Mouse (Mus musculus): ENCODE results near the gene Hpcal1. TPM values are rescaled to one million over a fixed set of nuclear protein-coding genes. Genes with fewer than 3 reads are reported as not detected.
A peak's percentile ranks its signal among the peaks of the same experiment; 100 is the strongest.

Hpcal1 gene
- polyA plus RNA-seq, 1 experiment from 2014 or later = 20.3 TPM

DNA sequence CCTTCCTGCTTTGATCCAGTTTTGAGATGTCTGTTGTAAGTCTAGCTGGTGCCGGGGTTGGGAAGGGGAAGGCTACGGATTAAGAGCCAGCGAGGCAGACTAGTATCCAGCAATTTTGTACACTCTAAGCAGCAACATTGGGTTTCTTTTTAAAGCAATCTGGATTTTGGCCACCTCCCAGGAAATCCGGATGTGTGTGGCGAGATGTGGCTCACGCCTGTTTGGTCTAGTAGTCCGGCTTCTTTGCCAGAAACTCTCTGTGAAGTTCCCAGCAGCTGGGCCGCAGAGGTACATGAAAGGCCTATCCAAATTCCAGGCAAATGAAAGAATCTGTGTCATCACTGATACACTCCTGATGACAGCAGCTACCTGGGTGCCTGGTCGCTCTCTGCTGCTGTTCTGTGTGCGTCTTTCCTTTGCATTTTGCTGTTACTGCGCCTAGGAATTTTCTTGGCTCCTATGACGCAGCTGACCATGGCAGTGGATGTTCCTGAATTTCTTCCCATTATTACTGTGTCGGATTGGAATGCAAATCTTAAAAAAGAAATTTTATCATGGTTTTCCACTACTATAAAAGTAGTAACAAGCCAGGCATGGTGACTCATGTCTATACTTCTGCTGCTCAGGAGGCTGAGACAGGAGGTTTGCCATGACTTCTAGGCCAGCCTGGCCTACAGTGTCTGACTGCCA, 38.7 kb downstream of the Hpcal1 start:
- Histone ChIP-seq H3K27me3 (no peaks in the 10 kb centered on the region), H3K36me3 (replicated peaks) (no peaks in the 10 kb centered on the region), H3K9ac (no peak overlapping the region), H3K4me3 (replicated peaks) (no peak overlapping the region), H3K9me3 (replicated peaks) (no peaks in the 10 kb centered on the region), H3K4me2 (no peak overlapping the region), H3K4me1 (replicated peaks) (peaks cover 58% of the 10 kb centered on the region), H3K27ac (replicated peaks) (no peak overlapping the region)
- WGBS (ENCODE audit: insufficient replicate concordance) = 80% methylated on average over 13 of the region's 13 CpGs
- no peak for ATAC-seq (ENCODE audit: insufficient read depth)

DNA sequence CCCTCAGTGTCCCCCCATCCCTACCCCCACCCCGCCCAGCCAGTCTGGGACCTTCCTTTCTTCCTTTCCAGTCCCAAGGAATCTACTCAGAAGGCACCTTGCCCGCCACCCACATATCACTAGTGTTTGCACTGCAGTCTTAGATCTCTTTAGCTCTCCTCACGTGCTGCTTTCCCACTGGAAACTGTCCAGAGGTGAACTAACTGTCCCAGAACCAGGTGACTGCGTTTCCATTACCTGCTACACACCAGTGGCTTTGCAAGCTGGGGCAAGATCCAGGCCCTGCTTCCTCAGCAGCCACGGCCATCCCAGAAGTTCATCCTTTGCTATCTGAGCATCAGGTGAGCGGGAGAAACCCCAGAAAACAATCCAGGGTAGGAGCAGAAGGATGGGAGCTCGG, 41.4 kb downstream of the Hpcal1 start:
- H3K27ac ChIP-seq (replicated peaks) = no peak overlapping the region
- ATAC-seq (ENCODE audit: insufficient read depth) = no peak
- H3K4me1 ChIP-seq (replicated peaks) = peaks cover 46% of the 10 kb centered on the region
- H3K9ac ChIP-seq = no peak overlapping the region
- H3K4me2 ChIP-seq = no peak overlapping the region
- no peak overlapping the region for H3K4me3 ChIP-seq (replicated peaks)
- 61% methylated on average over 7 of the region's 7 CpGs for WGBS (ENCODE audit: insufficient replicate concordance)
- H3K9me3 ChIP-seq (replicated peaks) = no peaks in the 10 kb centered on the region
- H3K36me3 ChIP-seq (replicated peaks) = no peaks in the 10 kb centered on the region
- H3K27me3 ChIP-seq = no peaks in the 10 kb centered on the region

DNA sequence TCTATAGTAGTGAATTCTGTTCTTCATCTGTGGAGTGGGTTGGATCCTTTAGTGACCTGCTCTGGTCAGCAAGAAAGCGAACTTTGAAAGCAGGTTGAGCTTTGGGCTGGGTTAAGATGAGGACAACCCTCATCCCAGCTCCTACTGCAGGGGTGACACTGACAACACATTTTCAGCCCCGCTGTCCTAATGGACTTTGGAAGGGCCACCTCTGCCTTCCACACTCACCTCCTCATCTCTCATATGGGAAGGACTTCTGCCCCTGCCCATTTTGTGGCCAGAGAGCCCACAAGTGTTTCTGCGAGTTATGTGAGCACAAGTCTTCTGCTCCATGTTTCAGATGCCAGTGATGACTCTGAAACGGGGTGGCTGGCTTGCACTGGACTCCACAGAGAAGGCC, 41.9 kb downstream of the Hpcal1 start:
- 66% methylated on average over 4 of the region's 4 CpGs for WGBS (ENCODE audit: insufficient replicate concordance)
- Histone ChIP-seq H3K36me3 (replicated peaks) (no peaks in the 10 kb centered on the region), H3K9ac (no peak overlapping the region), H3K27me3 (no peaks in the 10 kb centered on the region), H3K4me2 (no peak overlapping the region), H3K4me1 (replicated peaks) (peaks cover 45% of the 10 kb centered on the region), H3K4me3 (replicated peaks) (no peak overlapping the region), H3K27ac (replicated peaks) (no peak overlapping the region), H3K9me3 (replicated peaks) (no peaks in the 10 kb centered on the region)
- ATAC-seq (ENCODE audit: insufficient read depth) = no peak

DNA sequence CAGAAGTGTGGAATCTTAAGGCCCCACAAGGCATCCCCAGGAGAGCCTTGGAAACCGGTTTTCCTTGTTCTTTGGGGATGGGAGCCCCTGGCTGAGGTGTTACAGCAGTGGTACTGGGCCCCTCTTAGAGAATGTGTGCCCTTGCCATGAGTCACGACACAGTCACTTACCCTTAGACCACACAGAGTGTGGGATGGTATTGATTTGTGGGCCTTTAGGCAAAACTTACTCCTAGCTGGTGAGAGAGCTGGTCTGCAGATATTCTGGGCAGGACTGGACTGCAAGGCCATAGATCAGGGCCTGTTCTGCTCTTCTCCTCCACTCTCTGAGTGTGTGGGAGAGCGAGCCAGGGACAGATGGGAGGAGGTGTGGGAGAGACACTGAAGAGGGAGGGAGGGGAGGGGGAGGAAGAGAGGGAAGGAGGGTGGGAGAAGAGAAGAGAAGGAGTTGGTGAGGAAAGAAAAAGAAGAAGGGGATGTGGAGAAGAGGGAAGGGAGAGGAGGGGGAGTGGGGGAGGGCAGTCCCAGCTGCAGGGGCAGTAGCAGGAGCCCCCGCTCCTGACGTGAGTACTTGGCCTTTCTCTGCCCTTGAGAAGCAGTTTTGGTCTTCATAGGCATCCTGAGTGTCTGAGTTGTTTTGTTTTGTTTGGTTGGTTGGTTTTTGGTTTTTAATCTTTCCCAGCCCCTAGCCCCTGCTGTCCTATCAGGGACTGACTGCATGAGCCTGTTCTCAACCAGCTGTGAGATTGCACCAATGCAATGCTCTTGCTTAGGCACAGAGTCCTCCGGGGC, 42.7 kb downstream of the Hpcal1 start:
- no peaks in the 10 kb centered on the region for H3K27me3 ChIP-seq
- H3K27ac ChIP-seq (replicated peaks) = no peak overlapping the region
- H3K9me3 ChIP-seq (replicated peaks) = no peaks in the 10 kb centered on the region
- H3K4me3 ChIP-seq (replicated peaks) = no peak overlapping the region
- H3K9ac ChIP-seq = no peak overlapping the region
- WGBS (ENCODE audit: insufficient replicate concordance) = 42% methylated on average over 6 of the region's 6 CpGs
- no peak overlapping the region for H3K4me2 ChIP-seq
- no peak for ATAC-seq (ENCODE audit: insufficient read depth)
- H3K36me3 ChIP-seq (replicated peaks) = no peaks in the 10 kb centered on the region
- H3K4me1 ChIP-seq (replicated peaks) = peaks cover 41% of the 10 kb centered on the region

DNA sequence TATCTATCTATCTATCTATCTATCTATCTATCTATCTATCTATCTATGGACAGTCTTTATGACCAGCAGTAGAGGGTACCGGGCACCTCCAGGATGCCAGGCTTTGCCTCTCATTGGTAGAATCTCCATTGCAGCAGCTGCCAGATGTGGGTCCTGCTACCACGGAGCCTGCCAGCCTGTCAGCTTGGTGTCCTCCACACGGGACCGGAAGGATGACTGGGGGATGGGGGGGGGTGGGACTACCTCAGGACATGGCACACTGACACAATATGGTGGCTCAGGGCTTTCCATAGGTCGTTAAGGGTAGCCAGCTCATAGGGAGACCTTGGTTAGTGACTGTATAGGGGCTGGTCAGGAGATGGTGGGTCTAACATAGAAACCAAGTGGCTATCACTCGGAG, 45.7 kb downstream of the Hpcal1 start:
- Histone ChIP-seq H3K27me3 (no peaks in the 10 kb centered on the region), H3K9me3 (replicated peaks) (no peaks in the 10 kb centered on the region), H3K9ac (no peak overlapping the region), H3K4me2 (no peak overlapping the region), H3K27ac (replicated peaks) (no peak overlapping the region), H3K4me3 (replicated peaks) (no peak overlapping the region), H3K4me1 (replicated peaks) (peaks cover 57% of the 10 kb centered on the region), H3K36me3 (replicated peaks) (no peaks in the 10 kb centered on the region)
- ATAC-seq (ENCODE audit: insufficient read depth) = no peak
- 59% methylated on average over 6 of the region's 6 CpGs for WGBS (ENCODE audit: insufficient replicate concordance)

DNA sequence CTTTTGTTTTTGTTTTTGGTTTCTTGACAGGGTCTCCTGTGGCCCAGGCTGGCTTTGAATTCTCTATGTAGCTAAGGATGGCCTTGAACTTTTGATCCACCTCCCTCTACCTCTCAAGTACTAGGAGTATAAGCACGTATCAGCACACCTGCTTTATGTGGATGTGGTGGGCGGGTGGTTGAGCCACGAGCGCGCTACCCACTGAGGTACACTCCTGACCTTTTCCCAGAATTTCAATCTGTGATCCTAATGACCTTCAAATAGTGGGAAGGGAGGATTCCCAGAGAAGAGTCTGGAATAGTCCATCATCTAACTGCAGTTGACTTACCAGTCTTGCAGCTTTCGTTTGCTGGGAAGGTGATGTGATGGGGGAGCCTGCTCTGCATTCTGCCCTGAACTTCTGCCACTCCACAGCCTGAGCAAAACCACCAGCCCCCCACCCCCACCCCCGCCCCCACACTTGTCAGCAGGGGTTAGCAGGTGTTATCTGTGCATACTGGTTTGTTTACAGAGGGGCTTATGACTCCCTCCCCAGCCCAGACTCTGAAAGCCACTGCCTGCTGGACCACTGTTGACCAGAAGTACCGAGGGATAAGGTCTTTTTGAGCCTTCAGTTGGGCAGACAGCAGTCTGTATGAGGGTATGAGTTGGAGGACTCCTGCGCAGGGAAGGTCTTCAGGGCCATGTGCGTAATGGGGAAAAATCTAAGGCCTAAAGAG, 46.4 kb downstream of the Hpcal1 start:
- H3K27ac ChIP-seq (replicated peaks) = no peak overlapping the region
- ATAC-seq (ENCODE audit: insufficient read depth) = no peak
- WGBS (ENCODE audit: insufficient replicate concordance) = 58% methylated on average over 10 of the region's 10 CpGs

DNA sequence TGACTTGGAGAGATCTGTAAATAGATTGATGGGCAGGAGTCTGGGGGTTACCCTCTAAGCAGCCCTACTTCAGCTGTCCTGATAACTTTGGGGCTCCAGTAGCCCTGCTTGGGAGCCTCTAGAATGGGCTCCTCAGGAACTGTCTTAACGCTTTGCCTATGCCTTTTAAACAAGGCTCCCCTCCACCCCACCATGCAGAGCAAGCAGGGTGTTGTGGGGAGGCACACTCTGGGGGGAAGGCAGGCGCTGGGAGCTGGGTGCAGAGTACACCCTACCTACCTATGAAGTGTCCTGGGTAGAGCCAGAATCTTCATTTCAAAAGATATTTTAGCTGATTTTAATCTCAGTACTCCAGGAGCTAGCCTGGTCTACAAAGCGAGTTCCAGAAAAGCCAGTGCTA, 47.2 kb downstream of the Hpcal1 start:
- no peak overlapping the region for H3K4me2 ChIP-seq
- H3K4me3 ChIP-seq (replicated peaks) = no peak overlapping the region
- no peaks in the 10 kb centered on the region for H3K27me3 ChIP-seq
- H3K36me3 ChIP-seq (replicated peaks) = no peaks in the 10 kb centered on the region
- H3K9me3 ChIP-seq (replicated peaks) = no peaks in the 10 kb centered on the region
- no peak overlapping the region for H3K27ac ChIP-seq (replicated peaks)
- no peak overlapping the region for H3K9ac ChIP-seq
- no peak for ATAC-seq (ENCODE audit: insufficient read depth)
- H3K4me1 ChIP-seq (replicated peaks) = peaks cover 65% of the 10 kb centered on the region
- 54% methylated on average over 3 of the region's 3 CpGs for WGBS (ENCODE audit: insufficient replicate concordance)

More for the DNA sequence above, 46.4 kb downstream of the Hpcal1 start:
- Histone ChIP-seq H3K27me3 (no peaks in the 10 kb centered on the region), H3K4me3 (replicated peaks) (no peak overlapping the region), H3K9me3 (replicated peaks) (no peaks in the 10 kb centered on the region), H3K9ac (no peak overlapping the region), H3K4me1 (replicated peaks) (peaks cover 64% of the 10 kb centered on the region), H3K36me3 (replicated peaks) (no peaks in the 10 kb centered on the region), H3K4me2 (no peak overlapping the region)

DNA sequence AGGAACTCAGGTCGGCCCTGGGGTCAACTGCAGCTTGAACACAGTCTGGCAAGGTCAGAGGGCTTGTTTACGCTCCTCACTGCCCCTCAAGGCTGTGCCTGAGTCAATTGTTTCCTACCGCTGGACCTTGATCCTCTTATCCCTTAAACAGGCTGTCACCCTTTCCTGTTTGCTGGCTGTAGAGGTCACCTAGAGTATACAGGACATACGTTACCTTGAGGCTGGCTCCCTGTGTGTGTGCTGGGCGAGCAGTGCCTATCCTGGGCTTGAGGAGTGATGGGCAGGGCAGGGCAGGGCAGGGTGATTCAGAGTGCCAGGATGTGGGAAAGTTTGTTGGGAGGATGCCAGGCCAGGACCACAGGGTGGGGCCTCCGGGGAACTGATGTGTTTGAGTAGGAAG, 47.8 kb downstream of the Hpcal1 start:
- Histone ChIP-seq H3K27me3 (no peaks in the 10 kb centered on the region), H3K36me3 (replicated peaks) (no peaks in the 10 kb centered on the region), H3K4me1 (replicated peaks) (peaks cover 61% of the 10 kb centered on the region), H3K9ac (no peak overlapping the region), H3K4me2 (no peak overlapping the region), H3K9me3 (replicated peaks) (no peaks in the 10 kb centered on the region), H3K4me3 (replicated peaks) (no peak overlapping the region), H3K27ac (replicated peaks) (peak overlapping the region; percentile 41; the same call in 1 of the 2 replicates)
- ATAC-seq (ENCODE audit: insufficient read depth) = peak; percentile 69
- WGBS (ENCODE audit: insufficient replicate concordance) = 50% methylated on average over 6 of the region's 6 CpGs

DNA sequence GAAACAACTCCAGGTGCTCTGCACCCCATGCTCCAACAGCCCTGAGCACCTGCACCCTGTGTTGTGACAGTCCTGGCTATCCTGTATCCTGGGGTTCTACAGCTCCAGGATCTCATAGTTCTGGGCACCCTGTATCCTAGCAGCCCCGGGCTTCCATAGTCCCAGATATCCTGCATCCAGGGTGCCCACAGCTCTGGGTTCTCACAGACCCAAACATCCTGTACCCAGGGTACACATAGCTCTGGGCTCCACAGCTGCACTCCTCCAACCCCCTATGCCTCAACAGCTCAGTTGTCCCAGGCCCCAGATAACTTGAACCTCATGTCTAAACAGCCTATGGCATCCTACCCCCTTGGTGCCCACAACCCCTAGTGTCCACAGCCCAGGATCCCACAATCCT, 49.6 kb downstream of the Hpcal1 start:
- H3K4me3 ChIP-seq (replicated peaks) = no peak overlapping the region
- H3K9ac ChIP-seq = no peak overlapping the region
- no peaks in the 10 kb centered on the region for H3K36me3 ChIP-seq (replicated peaks)
- H3K27ac ChIP-seq (replicated peaks) = no peak overlapping the region
- 59% methylated on average over 1 of the region's 1 CpGs for WGBS (ENCODE audit: insufficient replicate concordance)
- H3K9me3 ChIP-seq (replicated peaks) = no peaks in the 10 kb centered on the region
- H3K27me3 ChIP-seq = no peaks in the 10 kb centered on the region
- peaks cover 47% of the 10 kb centered on the region for H3K4me1 ChIP-seq (replicated peaks)
- no peak overlapping the region for H3K4me2 ChIP-seq
- no peak for ATAC-seq (ENCODE audit: insufficient read depth)

DNA sequence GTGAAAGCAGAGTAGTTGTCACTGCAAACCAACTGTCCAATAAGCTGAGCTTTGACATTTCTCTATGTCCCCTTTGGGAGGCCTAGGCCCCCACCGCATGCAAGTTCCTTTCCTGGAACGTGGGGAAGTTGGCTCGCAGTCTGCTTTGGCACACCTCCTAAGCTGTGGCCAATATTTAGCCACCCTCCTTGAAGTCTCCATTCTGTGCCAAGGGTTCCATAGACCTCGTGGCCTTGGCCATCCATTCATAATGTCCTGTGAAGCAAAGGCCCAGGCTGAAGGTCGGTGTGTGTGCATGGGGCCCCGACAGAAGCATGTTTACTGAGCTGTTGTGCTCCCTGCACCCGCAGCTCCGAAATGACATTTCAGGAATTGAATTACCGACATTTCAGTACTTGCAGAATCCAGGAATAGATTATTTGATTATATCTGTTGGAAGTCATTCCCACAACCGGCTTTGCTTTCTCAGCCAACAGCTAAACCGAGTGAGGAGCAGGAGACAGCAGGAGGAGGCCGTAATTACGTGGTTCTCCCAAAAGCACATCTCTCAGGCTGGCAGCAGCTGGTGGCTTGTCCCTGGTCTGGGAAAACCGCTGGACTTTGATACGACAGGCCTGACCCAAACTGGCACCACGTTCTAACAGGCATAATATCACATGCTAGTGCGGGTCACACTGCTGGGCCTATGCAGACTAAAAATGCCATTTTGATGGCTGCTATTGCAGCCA, 51.1 kb downstream of the Hpcal1 start:
- H3K36me3 ChIP-seq (replicated peaks) = no peaks in the 10 kb centered on the region
- ATAC-seq (ENCODE audit: insufficient read depth) = no peak
- H3K4me1 ChIP-seq (replicated peaks) = peaks cover 48% of the 10 kb centered on the region
- H3K27me3 ChIP-seq = no peaks in the 10 kb centered on the region
- H3K27ac ChIP-seq (replicated peaks) = no peak overlapping the region
- WGBS (ENCODE audit: insufficient replicate concordance) = 63% methylated on average over 17 of the region's 17 CpGs
- no peak overlapping the region for H3K4me3 ChIP-seq (replicated peaks)
- no peak overlapping the region for H3K9ac ChIP-seq
- H3K9me3 ChIP-seq (replicated peaks) = no peaks in the 10 kb centered on the region
- H3K4me2 ChIP-seq = no peak overlapping the region

Measured in liver, embryonic 15.5 days (tissue).